Mouse (Mus musculus): ENCODE measurements around the gene Bicd1.

DNA sequence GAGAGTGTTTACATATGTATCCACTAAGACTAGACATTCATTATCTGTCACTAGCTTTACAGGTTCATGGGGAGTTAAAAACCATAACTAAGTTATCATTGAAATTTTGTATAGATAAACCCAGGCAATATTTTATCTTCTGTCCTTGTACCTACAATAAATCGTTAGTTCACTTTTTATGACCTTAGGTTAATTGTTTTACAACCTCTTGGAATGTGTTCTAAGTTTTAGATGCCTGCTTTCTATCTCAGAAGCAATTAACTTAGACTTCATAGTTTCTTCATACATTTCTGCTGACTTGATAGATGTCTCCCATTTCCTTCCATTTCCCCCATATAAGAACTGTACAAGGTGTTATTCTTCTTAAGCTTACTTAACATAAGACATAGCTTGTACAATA, 158.5 kb downstream of the Bicd1 start:
- no peak for TF ChIP-seq GATA1 (IDR thresholded peaks at IDR 0.05; ENCODE audit: low read length)
- TF ChIP-seq TAL1 (IDR thresholded peaks at IDR 0.05; ENCODE audit: low read length) = no peak
